Mouse (Mus musculus): ENCODE measurements at regions not wholly inside any gene's neighbourhood (a gene's known extent, or its start where the extent isn't known, plus 50 kb on each side); places are given as distances from the start of the nearest gene placed in this dataset.

DNA sequence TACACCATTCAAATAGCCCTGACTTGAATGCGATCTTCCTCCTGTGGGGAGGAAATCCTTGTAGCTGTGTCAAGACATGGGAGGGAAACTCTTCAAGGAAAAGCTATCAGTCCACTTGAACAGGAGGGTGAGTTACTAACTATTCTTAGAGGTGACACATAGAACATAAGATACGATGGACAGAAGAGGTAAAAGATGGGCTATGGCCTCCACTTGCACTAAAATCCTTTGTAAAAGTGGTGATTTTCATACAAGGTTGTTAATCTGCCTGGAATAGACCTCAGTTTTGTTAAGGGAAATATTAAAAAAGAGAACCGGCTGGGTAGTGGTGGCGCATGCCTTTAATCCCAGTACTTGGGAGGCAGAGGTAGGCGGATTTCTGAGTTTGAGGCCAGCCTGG lies 102.1 kb upstream of the Cpm start:
- DNase-seq (ENCODE audit: low read depth) = no peak

- DNase-seq (ENCODE audit: low read depth) = no peak
These were observed 102.5 kb upstream of the Cpm start for GRCm38 (mm10) chr10:117526834-117527188.

DNA sequence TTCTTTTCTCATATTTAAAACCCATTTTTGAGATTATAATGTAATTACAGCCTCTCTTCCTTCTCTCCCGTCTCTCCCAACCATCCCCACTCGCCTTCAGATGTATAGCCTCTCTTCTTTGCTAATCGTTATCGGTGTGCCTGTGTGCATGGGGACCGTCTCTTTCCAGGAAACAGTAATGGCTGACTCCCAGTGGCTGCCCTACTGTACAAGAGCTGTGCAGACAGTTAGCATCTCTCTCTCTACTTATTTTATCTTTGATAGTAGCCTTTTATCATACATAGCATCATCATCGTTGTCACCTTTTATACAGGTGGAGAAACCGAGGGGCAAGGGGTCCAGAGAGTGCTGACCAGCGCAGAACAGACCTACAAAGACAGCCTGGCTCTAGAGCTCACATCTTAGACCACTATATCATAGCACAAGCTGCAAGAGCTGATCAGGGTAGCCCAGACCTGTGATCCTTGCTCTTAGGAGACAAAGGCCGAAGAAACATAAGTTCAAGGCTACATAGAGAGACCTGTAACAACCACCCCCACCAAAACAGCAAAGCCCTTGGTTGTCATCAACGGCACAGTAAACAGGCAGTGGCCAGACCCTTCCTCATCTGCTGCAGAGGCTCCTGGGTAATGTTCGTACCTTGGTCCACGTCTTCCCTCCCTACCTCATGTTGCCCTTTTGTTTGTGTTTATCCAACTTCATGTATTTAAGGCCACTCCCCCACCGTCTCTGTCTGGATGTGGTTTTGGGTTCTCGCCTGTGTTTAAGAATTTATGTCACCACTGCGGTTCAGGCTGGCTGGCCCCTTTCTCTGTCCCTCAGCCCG lies 103.1 kb upstream of the Cpm start:
- no peak for DNase-seq (ENCODE audit: low read depth)

- no peak for DNase-seq (ENCODE audit: low read depth)
These were observed 103.7 kb upstream of the Cpm start for GRCm38 (mm10) chr10:117525608-117526007.

DNA sequence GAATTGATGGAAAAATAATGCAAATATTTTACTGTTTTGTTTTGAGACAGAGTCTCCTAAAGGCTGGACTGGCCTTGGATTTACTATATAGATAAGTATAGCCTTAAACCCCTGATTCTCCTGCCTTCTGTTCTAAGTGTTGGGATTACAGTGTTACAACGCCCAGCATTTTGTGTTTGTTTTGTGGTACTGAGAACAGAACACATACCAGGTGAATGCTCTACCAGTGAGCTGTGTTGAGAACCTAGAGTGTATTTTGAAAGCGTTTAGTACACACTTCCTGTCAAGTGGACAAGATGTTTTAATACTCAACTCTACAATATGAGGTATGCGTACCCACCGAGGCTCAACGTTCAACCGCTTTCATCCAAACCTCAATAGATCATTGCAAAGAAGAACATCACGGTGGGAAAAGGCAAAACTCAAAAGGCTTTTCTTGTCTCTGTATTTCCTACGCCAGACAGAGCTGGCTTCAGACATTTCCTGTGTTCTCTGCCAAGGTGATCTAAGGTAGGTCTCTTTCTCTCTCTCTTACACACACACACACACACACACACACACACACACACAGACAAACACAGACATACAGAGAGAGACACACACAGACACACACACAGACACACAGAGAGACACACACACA lies 104.3 kb upstream of the Cpm start:
- no peak for DNase-seq (ENCODE audit: low read depth)

DNA sequence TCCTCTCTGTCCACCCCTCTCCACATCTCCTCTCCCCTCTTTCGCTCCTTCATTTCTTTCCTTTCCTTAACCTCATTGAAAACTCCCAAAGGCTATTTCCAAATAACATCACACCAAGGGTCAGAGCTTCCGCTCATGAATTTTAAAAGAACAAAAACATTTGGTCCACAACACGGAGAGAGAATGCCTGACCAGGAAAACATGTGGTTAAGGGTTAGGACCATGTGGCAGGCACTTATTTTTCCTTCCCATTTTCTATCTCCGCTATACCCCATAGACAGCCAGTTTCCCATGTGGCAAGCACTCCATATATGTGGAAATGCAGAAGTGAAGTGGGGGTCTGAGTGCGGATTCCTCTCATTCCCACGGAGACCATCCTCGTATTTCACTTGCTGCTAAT lies 105.2 kb upstream of the Cpm start:
- DNase-seq (ENCODE audit: low read depth) = no peak

DNA sequence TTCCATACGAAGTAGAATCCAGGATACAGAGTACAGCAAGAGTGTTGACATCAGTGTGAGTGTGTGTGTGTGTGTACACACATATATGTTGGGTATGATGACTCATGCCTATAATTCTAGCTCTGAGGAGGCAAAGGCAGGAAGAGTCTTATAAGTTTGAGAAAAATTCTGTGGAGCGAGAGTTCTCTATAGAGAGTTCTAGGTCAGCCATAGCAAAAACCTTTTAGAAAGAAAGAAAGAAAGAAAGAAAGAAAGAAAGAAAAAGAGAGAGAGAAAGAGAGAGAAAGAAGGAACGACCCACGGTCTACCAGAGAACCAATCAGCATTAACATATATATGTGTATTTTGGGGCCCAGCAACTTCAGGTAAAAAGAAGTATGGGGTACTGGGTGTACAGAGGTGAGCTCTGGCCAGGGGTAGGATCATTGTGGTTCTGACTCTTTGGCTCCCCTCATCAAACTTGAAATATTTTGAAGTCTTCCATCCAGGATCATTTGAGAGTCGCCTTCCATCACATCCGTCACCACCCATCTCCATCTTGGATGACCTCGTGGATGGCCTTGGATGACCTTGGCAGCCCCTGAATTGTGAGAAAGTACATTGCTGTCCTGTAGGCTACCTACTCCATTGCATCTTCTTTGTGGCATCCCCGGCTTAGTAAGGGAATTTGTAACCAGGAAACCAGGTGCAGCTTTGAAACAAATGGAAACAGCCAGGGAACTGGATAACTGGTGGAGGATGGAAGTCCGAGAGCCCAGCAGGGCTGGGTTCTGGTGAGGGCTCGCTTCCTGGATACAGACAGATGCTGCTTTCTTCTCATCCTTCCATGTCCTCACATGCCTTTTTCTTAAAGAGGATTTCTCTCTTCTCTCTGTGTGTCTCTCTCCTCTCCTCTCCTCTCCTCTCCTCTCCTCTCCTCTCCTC lies 106.1 kb upstream of the Cpm start:
- no peak for DNase-seq (ENCODE audit: low read depth)

DNA sequence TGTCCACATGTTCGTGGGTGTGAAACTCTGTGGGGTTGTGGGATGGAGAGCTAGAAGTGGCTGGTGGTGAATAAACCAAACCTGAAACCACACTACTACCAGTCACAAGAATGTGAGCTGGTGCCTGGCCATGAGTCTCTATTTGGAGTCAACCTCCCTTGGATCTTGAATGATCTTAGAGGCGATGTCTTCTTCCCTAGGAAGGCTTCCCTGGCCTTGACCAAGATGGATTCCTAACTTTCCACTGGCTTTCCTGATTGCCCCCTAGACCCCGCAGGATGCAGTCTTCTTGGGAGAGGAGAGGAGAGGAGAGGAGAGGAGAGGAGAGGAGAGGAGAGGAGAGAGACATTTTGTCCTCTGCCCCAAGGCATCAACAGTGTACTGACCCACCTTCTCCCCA lies 106.9 kb upstream of the Cpm start:
- DNase-seq (ENCODE audit: low read depth) = no peak

DNA sequence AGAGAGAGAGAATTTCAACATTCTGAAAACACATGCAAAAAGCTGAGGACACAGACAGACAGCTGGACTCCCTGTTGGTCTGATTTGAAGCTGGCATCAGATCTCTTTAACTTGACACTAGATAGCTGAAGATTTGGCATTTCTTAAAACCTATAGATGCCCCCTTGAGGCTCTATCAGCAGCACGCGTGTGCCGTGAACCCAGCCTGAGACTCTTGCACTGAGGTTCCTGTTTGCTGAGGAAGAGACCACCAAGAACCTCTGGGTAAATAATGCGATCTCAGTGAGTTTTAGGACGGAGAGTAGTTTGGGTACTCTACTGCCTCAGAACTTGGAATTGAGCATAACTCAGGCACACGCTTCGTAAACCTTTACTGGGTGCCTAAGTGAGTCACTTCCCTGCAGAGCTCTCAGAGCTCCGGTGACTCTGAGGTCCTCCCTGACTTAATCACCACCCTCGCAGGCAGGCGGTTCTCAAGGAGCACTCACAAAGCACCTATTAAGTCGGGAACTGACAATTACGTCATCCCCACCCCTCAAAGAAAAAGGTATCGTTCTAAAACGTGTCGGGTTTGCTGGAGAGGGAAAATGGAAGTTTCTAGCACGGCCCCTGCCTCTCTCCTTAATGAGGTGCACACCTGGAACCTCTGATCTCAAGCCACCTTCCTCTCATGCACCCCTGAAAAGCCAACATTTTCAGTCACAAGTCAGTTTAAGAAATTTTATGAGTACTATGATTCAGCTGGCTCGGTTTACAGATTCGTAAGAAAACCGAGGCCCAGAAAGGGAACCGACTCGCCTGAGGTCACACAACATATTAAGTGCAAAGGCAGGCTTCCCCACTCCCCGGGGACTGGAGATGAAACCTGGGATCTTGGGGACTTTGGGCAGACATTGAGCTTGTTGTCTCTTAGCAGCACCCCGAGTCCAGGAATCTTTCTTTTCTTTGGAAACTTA lies 107.7 kb upstream of the Cpm start:
- no peak for DNase-seq (ENCODE audit: low read depth)

DNA sequence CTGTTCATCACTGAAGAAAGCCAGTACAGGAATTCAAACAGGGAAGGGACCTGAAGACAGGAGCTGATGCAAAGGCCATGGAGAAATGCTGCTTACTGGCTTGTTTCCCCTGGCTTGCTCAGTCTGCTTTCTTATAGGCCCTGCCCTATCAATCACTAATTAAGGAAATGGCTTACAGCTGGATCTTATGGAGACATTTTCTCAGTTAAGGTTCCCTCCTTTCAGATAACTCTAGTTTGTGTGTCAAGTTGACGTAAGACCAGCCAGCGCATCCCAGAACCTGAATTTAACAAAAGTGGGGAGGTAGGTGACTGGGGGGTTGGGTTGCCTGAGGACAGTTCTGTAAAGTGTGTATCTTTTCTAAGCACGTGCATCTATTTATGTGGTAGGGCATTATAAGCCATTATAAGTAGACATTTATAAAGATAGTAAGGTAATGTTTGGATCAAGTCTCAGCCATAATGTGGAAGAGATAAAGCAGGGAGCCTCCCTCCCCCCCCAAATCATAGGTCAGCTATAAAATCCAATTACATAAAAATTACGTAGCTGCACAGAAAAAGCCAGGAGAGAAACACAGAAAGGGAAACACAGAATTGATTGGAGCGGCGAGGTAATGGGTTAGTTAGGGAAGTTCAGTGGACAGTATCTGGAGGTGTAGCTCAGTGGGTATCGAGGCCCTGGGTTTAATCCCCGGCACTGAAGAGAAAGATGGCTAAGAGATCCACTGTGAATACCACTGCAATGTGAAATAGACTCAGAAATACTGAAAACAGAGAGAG lies 108.6 kb upstream of the Cpm start:
- DNase-seq (ENCODE audit: low read depth) = no peak

GRCm38 (mm10) chr10:117519670-117520535 lies 109.4 kb upstream of the Cpm start:
- no peak for DNase-seq (ENCODE audit: low read depth)

- no peak for DNase-seq (ENCODE audit: low read depth)
These were observed 110.3 kb upstream of the Cpm start for GRCm38 (mm10) chr10:117518793-117519669.

DNA sequence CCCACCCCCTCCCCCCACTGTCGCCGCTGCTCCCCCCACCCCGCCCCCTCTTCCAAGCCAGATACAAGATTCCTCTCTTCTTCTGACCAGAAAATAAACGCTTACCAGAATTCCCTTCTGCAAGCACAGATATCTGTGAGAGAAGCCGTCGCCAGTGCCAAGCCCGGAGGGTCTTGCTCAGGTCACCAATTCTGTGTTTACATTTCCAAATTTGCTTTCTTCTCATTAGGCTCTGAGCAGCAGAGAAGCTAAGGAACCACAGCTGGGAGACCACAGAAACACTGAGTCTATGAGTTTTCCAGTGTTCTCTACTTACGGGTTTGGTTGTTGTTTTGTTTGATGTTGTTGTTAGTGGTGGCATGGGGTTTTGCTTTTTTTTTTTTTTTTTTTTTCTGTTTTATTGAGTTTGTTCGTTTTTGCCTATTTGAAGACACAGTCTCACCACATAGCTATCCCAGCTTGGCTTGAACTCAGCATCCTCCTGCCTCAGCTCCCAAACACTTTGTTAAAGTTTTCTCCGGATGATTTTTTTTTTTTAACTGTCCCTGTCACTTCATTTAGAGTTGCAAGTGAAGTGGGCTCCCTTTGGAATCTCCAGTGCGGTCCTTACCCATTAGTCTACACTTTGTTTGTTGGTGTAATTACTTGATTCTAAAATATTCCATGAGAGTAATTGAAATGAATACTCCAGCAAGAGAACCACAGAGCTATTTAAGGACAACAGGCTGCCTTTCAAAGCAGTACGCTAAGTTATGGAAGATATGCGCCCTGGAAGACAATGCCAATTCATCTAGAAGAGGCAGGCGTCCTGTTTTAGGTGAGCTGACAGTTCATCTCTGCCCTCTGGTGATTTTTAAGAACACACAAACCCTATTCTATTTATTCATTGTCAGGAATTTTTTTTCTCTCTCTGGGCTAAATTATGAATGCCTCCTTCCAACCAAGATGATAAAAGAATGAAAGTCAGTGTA lies 111.2 kb upstream of the Cpm start:
- DNase-seq (ENCODE audit: low read depth) = no peak

- no peak for DNase-seq (ENCODE audit: low read depth)
These were observed 112.1 kb upstream of the Cpm start for GRCm38 (mm10) chr10:117517071-117517714.

GRCm38 (mm10) chr10:117516510-117516909 lies 112.8 kb upstream of the Cpm start:
- DNase-seq (ENCODE audit: low read depth) = no peak

- DNase-seq (ENCODE audit: low read depth) = peak; percentile 41
These were observed 113.4 kb upstream of the Cpm start for GRCm38 (mm10) chr10:117515777-117516501.

All from 416B (cell line).